Mouse (Mus musculus) NIH3T3 (cell line): ENCODE data around the gene Gm20852.
"Not testable (repeated sequence)": the region's sequence is repeated elsewhere in the genome, so short reads cannot be mapped to it uniquely, and the experiment has no call there.

Experiments
- DNase-seq: peaks from one replicate; pipeline ENCODE4 v3.0.0-alpha.2; 2012; ENCODE audit warnings: low read depth

Gene Gm20852

DNA sequence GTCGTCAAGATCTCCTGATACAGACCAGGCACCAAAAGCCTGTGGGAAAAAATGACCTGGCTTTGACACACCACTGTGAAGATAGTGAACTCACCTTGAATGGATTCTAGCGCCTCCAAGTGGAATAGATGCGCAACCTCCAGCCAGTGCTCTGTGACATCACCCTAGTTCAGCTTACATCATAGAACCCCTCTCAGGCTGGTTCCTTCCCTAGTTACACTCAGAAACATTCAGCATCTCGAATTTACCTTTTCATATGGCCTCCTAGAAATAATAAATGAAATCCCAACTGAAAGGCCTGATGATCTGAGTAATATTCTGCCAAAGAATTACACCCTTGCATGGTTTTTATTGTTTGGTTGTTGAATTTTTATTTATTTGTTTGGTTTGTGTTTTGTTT, at the start of gene Gm20852:
Gene Gm20852 (minus strand): TSS at position 101 of the 400 bp plus-strand sequence.
- DNase-seq: not testable (repeated sequence)
